Mouse (Mus musculus) bone marrow macrophage, adult 2 months (primary cell): ENCODE measurements around the gene Sgce.

Source experiments
- CTCF ChIP-seq: IDR thresholded peaks from 2 replicates; pipeline ENCODE4 v1.5.1; 2012; ENCODE audit warnings: low read depth, mild to moderate bottlenecking, low read length, moderate library complexity
- POLR2A ChIP-seq: IDR thresholded peaks from 2 replicates; pipeline ENCODE4 v1.6.1; 2012; ENCODE audit warnings: mild to moderate bottlenecking, low read depth, low read length, borderline replicate concordance

DNA sequence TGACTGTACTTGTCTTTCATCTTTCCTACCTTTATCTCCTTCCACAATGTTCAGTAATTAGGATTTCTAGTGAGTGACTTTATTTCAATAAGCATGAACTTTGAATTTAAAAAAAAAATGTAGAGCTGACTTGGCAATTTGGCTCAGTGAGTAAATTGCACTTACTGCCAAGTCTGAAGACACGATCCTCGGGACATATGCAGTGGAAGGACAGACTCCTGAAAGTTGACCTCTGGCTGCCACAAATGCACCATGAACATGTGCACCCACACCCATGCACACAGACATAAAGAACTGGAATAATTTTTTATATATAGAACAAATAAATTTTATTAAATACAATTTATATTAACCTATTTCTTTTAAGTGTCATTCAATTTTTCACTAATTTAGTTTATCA, 29.7 kb downstream of the Sgce start:
- TF ChIP-seq POLR2A = no peak
- no peak for TF ChIP-seq CTCF
